Mouse (Mus musculus) thymus, adult 2 months (tissue): ENCODE measurements around the gene Foxn1.

ENCODE experiments used
- CTCF ChIP-seq: fragments of 200-500 bp; IDR thresholded peaks from 2 replicates; pipeline ENCODE4 v1.5.1; 2012; ENCODE audit warnings: mild to moderate bottlenecking, control low read depth, low read length, moderate library complexity, borderline replicate concordance; ENCODE audit not compliant: control insufficient read depth, poor library complexity, insufficient read depth; ENCODE audit errors: extremely low read depth
- POLR2A ChIP-seq: fragments of 200-500 bp; IDR thresholded peaks from 2 replicates; pipeline ENCODE4 v1.6.1; 2012; ENCODE audit warnings: mild to moderate bottlenecking, low read length, control low read depth, moderate library complexity; ENCODE audit not compliant: control insufficient read depth, poor library complexity, insufficient read depth; ENCODE audit errors: extremely low read depth

- no peak for TF ChIP-seq POLR2A
- no peak for TF ChIP-seq CTCF
Measured at GRCm38 (mm10) chr11:78396950-78397349, 10.6 kb upstream of the Foxn1 start.
